Mouse (Mus musculus) embryonic facial prominence, embryonic 10.5 days (tissue): ENCODE results near the gene Ano7. TPM values are rescaled to one million over a fixed set of nuclear protein-coding genes. Genes with fewer than 3 reads are reported as not detected.

Source experiments
- DNase-seq: peaks from one replicate; pipeline ENCODE4 v3.0.0-alpha.2; 2017; ENCODE audit warnings: low spot score
- H3K27ac ChIP-seq: fragments of 300-500 bp; sonication (generic); replicated peaks from 2 replicates; pipeline ENCODE4 v1.5.1; 2016; ENCODE audit warnings: mild to moderate bottlenecking
- H3K27me3 ChIP-seq: fragments of 300-500 bp; sonication (generic); replicated peaks from 2 replicates; pipeline ENCODE4 v1.6.1; 2016; ENCODE audit warnings: low read depth, mild to moderate bottlenecking; ENCODE audit not compliant: poor library complexity, severe bottlenecking
- H3K36me3 ChIP-seq: fragments of 300-500 bp; sonication (generic); replicated peaks from 2 replicates; pipeline ENCODE4 v1.6.1; 2016; ENCODE audit warnings: mild to moderate bottlenecking, moderate library complexity
- H3K4me1 ChIP-seq: fragments of 300-500 bp; sonication (generic); 2 replicates; pipeline ENCODE4 v1.6.1; 2016
- H3K4me3 ChIP-seq: fragments of 300-500 bp; sonication (generic); 2 replicates; pipeline ENCODE4 v1.5.1; 2016; ENCODE audit warnings: mild to moderate bottlenecking, moderate library complexity
- H3K9me3 ChIP-seq: fragments of 300-500 bp; sonication (generic); 2 replicates; pipeline ENCODE4 v1.6.1; 2016; ENCODE audit warnings: mild to moderate bottlenecking
- WGBS: fragments of 180-500 bp; shearing (Covaris S2); methylation state at CpG from one replicate; pipeline ENCODE4 v1.1.7; 2016; 5-methylcytosine and 5-hydroxymethylcytosine counted together
- polyA plus RNA-seq: library from polyadenylated mRNA; unstranded; fragments of >200 nt; fragmentation: Nextera tagmentation; extraction: Ambion mirVana; gene quantifications from 2 replicates; pipeline ENCODE4 v1.2.1, GENCODE M21; 2016

Ano7 gene
- 0.14 and 0.84 TPM in 2 replicates for polyA plus RNA-seq

GRCm38 (mm10) chr1:93373665-93374064 is at the start of gene Ano7:
TSS of gene Ano7 (plus strand) at chr1:93373930.
- Histone ChIP-seq H3K27me3 (0 out of 2 replicates have a peak, but pooled peaks cover 4% of the 10 kb centered on the region), H3K4me3 (no peak within 1 kb of the TSS), H3K27ac (no peak within 1 kb of the TSS; the same call in 1 of the 2 replicates), H3K9me3 (no peaks in the 10 kb centered on the region), H3K36me3 (peaks cover 4% of the 10 kb centered on the region; the same call in 1 of the 2 replicates), H3K4me1 (no peaks in the 10 kb centered on the region)
- WGBS, result 84% methylated on average over 4 of the region's 4 CpGs
- no peak for DNase-seq

DNA sequence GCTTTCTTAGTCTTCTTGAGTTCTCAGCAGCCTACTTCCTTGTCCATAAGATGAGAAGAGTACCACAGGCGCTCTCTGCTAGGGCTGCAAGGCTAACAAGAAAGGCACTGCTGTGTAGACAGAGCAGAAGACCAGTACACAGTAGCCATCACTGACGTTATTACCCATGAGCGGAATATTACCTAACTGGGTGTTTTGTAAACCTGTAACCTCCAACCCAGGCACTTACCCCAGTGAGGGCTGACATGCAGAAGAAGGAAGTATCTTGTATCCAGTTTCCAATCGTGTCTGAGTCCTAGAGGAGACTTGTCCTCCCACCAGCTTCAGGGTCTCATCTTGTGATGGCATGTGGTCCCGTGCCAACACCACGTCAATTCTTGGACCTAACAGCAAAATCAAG is 49.8 kb upstream of the Ano7 start:
- Histone ChIP-seq H3K27me3 (no peaks in the 10 kb centered on the region), H3K4me1 (no peaks in the 10 kb centered on the region), H3K36me3 (peaks cover 99% of the 10 kb centered on the region), H3K27ac (no peak overlapping the region), H3K9me3 (no peaks in the 10 kb centered on the region), H3K4me3 (no peak overlapping the region)
- no peak for DNase-seq
- WGBS, result 90% methylated on average over 6 of the region's 6 CpGs

- Histone ChIP-seq H3K27me3 (no peaks in the 10 kb centered on the region), H3K9me3 (no peaks in the 10 kb centered on the region), H3K4me3 (no peak overlapping the region), H3K4me1 (no peaks in the 10 kb centered on the region), H3K27ac (no peak overlapping the region), H3K36me3 (peaks cover 99% of the 10 kb centered on the region)
- DNase-seq, result no peak
- WGBS, result 89% methylated on average over 3 of the region's 3 CpGs
Observed at GRCm38 (mm10) chr1:93326446-93326845, 47.3 kb upstream of the Ano7 start.

- Histone ChIP-seq H3K27me3 (no peaks in the 10 kb centered on the region), H3K9me3 (no peaks in the 10 kb centered on the region), H3K4me3 (no peak overlapping the region), H3K4me1 (no peaks in the 10 kb centered on the region), H3K27ac (no peak overlapping the region), H3K36me3 (peaks cover 80% of the 10 kb centered on the region)
- DNase-seq, result no peak
- 79% methylated on average over 2 of the region's 2 CpGs for WGBS
Observed at GRCm38 (mm10) chr1:93334621-93335020, 39.1 kb upstream of the Ano7 start.

- WGBS, result under 1% methylated on average over 63 of the region's 63 CpGs
- no peaks in the 10 kb centered on the region for H3K27me3 ChIP-seq
- peak; percentile 98 for DNase-seq
Observed at GRCm38 (mm10) chr1:93342648-93343503, 30.9 kb upstream of the Ano7 start, which contains the start of the genes Ppp1r7 and Pask. TSS of gene Ppp1r7 (plus strand) at chr1:93342854. TSS of gene Pask (minus strand) at chr1:93343482.

GRCm38 (mm10) chr1:93343504-93344047 is 30.2 kb upstream of the Ano7 start:
- H3K27me3 ChIP-seq, result no peaks in the 10 kb centered on the region
- peak; percentile 95 for DNase-seq
- peak overlapping the region; percentile 95 for H3K4me3 ChIP-seq
- no peaks in the 10 kb centered on the region for H3K9me3 ChIP-seq
- H3K36me3 ChIP-seq, result peaks cover 32% of the 10 kb centered on the region
- H3K27ac ChIP-seq, result peak overlapping the region; percentile 91
- H3K4me1 ChIP-seq, result peaks cover 19% of the 10 kb centered on the region
- WGBS, result under 1% methylated on average over 39 of the region's 39 CpGs

More at GRCm38 (mm10) chr1:93342648-93343503, 30.9 kb upstream of the Ano7 start, which contains the start of the genes Ppp1r7 and Pask:
- Histone ChIP-seq H3K36me3 (peaks cover 25% of the 10 kb centered on the region), H3K9me3 (no peaks in the 10 kb centered on the region), H3K27ac (peak within 1 kb of the TSS; percentile 91), H3K4me3 (peak within 1 kb of the TSS; percentile 95), H3K4me1 (peaks cover 19% of the 10 kb centered on the region)

- H3K4me1 ChIP-seq, result peaks cover 8% of the 10 kb centered on the region
- no peak overlapping the region for H3K27ac ChIP-seq
- no peak overlapping the region for H3K4me3 ChIP-seq
- DNase-seq, result no peak
- H3K36me3 ChIP-seq, result peaks cover 66% of the 10 kb centered on the region
- H3K9me3 ChIP-seq, result no peaks in the 10 kb centered on the region
- WGBS, result 96% methylated on average over 5 of the region's 5 CpGs
- H3K27me3 ChIP-seq, result no peaks in the 10 kb centered on the region
Observed at GRCm38 (mm10) chr1:93347176-93347575, 26.6 kb upstream of the Ano7 start.

DNA sequence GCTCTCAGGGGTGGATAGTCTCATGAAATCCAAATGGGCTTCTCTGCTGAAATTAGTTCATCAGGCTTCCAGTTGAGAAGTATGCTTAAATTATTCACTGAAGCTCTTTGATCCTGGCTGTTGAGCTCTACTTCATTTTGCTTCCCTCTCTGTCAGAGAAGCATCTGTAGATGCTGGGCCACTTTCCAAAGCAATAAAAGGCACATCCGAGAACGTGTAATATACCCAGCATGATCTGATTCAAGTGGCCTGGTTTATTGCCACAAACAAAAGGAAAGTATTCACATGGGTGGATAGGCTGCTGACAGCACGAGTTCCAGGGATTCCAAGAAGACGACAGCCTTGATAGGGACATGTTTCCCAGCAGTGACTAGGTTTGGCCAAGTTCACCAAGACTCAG is 24.0 kb upstream of the Ano7 start:
- H3K4me3 ChIP-seq, result no peak overlapping the region
- H3K9me3 ChIP-seq, result no peaks in the 10 kb centered on the region
- DNase-seq, result no peak
- H3K4me1 ChIP-seq, result peaks cover under 1% of the 10 kb centered on the region
- 85% methylated on average over 4 of the region's 4 CpGs for WGBS
- H3K27ac ChIP-seq, result no peak overlapping the region
- no peaks in the 10 kb centered on the region for H3K27me3 ChIP-seq
- H3K36me3 ChIP-seq, result peaks cover 91% of the 10 kb centered on the region

- Histone ChIP-seq H3K27ac (no peak overlapping the region), H3K4me3 (no peak overlapping the region), H3K27me3 (no peaks in the 10 kb centered on the region), H3K36me3 (peaks cover 98% of the 10 kb centered on the region), H3K4me1 (no peaks in the 10 kb centered on the region), H3K9me3 (no peaks in the 10 kb centered on the region)
- WGBS, result 93% methylated on average over 2 of the region's 2 CpGs
- no peak for DNase-seq
Observed at GRCm38 (mm10) chr1:93352724-93353123, 21.0 kb upstream of the Ano7 start.

DNA sequence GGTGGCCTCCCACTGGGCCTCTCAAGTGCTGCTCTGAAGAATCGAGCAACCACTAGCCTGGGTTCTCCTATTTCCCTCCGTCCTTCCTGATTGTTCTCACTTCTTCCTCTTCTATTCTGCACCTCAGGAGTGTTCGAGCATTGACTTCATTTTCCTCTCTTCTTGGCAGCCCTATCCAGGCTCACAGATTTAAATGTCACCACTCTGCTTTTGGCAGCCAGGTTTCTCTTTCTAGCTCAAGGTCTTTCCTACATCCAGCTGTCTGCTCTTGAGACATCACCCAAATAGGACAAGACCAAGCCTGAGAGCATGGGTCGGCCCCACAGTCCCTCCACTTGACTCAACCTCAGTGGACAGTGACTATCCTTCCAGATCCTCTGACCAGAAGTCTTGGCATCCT is 11.1 kb upstream of the Ano7 start:
- Histone ChIP-seq H3K36me3 (peaks cover 98% of the 10 kb centered on the region), H3K27ac (no peak overlapping the region), H3K27me3 (no peaks in the 10 kb centered on the region), H3K4me1 (no peaks in the 10 kb centered on the region), H3K9me3 (no peaks in the 10 kb centered on the region), H3K4me3 (no peak overlapping the region)
- 84% methylated on average over 4 of the region's 4 CpGs for WGBS
- no peak for DNase-seq

DNA sequence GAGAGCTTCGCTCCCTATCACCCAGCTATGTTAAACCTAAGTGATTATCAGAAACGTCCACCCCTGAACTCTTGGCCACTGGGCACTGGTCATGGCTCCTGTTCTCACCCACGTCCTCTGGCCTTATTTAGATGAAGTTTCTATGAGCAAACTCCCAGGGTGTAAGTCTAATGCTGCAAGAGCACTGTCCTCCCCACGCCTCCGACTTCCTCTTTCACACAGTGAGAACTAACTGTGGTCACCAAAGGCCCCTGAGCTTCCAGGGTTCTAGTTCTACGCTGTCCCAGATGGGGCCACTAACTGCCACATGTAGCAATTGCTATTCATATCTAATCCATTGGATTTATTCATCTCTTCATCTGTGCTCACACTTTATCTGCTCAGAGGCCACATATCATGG is 8.1 kb upstream of the Ano7 start:
- 91% methylated on average over 6 of the region's 6 CpGs for WGBS
- H3K4me3 ChIP-seq, result no peak overlapping the region
- peaks cover 78% of the 10 kb centered on the region for H3K36me3 ChIP-seq
- H3K27ac ChIP-seq, result no peak overlapping the region
- DNase-seq, result no peak
- no peaks in the 10 kb centered on the region for H3K27me3 ChIP-seq
- no peaks in the 10 kb centered on the region for H3K4me1 ChIP-seq
- no peaks in the 10 kb centered on the region for H3K9me3 ChIP-seq

DNA sequence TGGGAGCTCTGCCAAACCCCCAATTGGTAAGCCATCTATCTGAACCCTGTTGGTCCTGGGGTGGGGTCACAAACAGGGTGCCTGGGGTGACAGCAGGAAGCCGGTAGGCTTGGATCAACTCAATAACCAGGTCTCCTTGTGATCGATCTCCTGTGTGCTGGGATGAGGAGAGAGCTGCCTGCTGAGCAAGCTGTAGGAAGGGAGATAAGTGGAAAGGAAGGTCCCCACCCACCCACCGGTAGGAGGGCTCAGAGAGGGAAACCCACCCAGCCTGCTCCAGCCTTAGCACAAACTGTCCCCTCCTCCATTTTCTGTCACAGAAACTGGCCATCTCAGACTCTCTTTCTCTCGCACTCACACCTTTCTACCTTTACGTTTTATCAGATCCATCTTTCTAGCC is 3.6 kb downstream of the Ano7 start:
- 76% methylated on average over 5 of the region's 5 CpGs for WGBS

GRCm38 (mm10) chr1:93379117-93379516 is 5.4 kb downstream of the Ano7 start:
- no peaks in the 10 kb centered on the region for H3K4me1 ChIP-seq
- DNase-seq, result no peak
- no peak overlapping the region for H3K27ac ChIP-seq
- no peaks in the 10 kb centered on the region for H3K36me3 ChIP-seq
- 75% methylated on average over 5 of the region's 5 CpGs for WGBS
- no peak overlapping the region for H3K4me3 ChIP-seq
- no peaks in the 10 kb centered on the region for H3K9me3 ChIP-seq
- 0 out of 2 replicates have a peak, but pooled peaks cover 4% of the 10 kb centered on the region for H3K27me3 ChIP-seq

More for the DNA sequence above, 3.6 kb downstream of the Ano7 start:
- Histone ChIP-seq H3K27me3 (0 out of 2 replicates have a peak, but pooled peaks cover 4% of the 10 kb centered on the region), H3K36me3 (no peaks in the 10 kb centered on the region), H3K4me1 (no peaks in the 10 kb centered on the region), H3K4me3 (no peak overlapping the region), H3K27ac (no peak overlapping the region), H3K9me3 (no peaks in the 10 kb centered on the region)
- no peak for DNase-seq
